ENCODE assay signal across 12 mouse cellular contexts in the genomic region with DNA sequence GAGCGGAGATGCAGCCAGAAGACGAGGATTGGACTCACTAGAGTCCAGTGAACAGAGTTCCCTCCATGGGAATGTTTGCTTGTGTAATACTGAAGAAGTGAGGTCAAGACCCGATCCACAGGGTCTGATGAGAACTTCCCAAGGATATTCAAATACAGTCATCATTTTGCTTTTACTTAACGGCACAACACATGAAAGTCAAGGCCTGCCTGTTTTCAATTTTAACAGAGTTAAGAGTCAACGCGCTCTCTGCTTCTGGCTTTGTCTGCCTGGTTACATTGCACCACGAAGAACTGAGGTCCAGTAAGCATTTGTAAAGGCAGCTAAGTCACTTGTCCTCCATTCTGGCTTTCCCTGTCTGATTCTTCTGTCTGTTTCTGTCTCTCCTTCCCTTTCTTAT.
"Had no signal": no experiment of that assay in that cellular context is flagged by ENCODE, and none has a peak within 500 bp of the region (broad histone marks: within the 10 kb centered on the region; RNA-seq: fewer than 3 reads in every experiment).

No protein-coding gene starts in this region.

- H3K4me3 ChIP-seq: layer of hippocampus, adult 2 months; midbrain, embryonic 12.5 days; myocyte; neural tube, embryonic 12.5 days had no signal

- H3K4me2 ChIP-seq: midbrain, embryonic 12.5 days; neural tube, embryonic 12.5 days had no signal

- H3K27me3 ChIP-seq: midbrain, embryonic 12.5 days; neural tube, embryonic 12.5 days had no signal

- H3K4me1 ChIP-seq: neural tube, embryonic 12.5 days had no signal

- H3K9me3 ChIP-seq: midbrain, embryonic 12.5 days; neural tube, embryonic 12.5 days had no signal

- H3K9ac ChIP-seq: liver, embryonic 14.5 days; midbrain, embryonic 12.5 days; neural tube, embryonic 12.5 days had no signal

- DNase-seq: kidney, adult 18-20 months; kidney, postnatal 10 days; kidney, postnatal 4 days; lung, adult 18-20 months; right cerebral cortex, adult 18-20 months; right cerebral cortex, postnatal 25 days; thymus, postnatal 36 days had no signal

- H3K36me3 ChIP-seq: midbrain, embryonic 12.5 days; neural tube, embryonic 12.5 days had no signal

- H3K27ac ChIP-seq: layer of hippocampus, adult 2 months; liver, embryonic 14.5 days; midbrain, embryonic 12.5 days; neural tube, embryonic 12.5 days had no signal
